Mouse (Mus musculus): ENCODE measurements around the gene Mfap1a. TPM values are rescaled to one million over a fixed set of nuclear protein-coding genes. Genes with fewer than 3 reads are reported as not detected.
A peak's percentile ranks its signal among the peaks of the same experiment; 100 is the strongest.

Mfap1a gene
- polyA plus RNA-seq, 1 experiment from 2014 or later, result 16.3 TPM

GRCm38 (mm10) chr2:121449545-121450011 lies 56.9 kb downstream of the Mfap1a start:
- peak overlapping the region; percentile 99 for H3K27ac ChIP-seq (replicated peaks)
- under 1% methylated on average over 54 of the region's 54 CpGs for WGBS
- H3K4me1 ChIP-seq, result peaks cover 44% of the 10 kb centered on the region
- peak overlapping the region; percentile 100 for H3K9ac ChIP-seq
- peak; percentile 16 for ATAC-seq (ENCODE audit: extremely low read depth, insufficient number of reproducible peaks, low FRiP score, low TSS enrichment)
- no peaks in the 10 kb centered on the region for H3K27me3 ChIP-seq (replicated peaks)
- no peaks in the 10 kb centered on the region for H3K9me3 ChIP-seq
- peak overlapping the region; percentile 95 for H3K4me2 ChIP-seq
- H3K36me3 ChIP-seq, result peaks cover 37% of the 10 kb centered on the region
- H3K4me3 ChIP-seq, result peak overlapping the region; percentile 88

GRCm38 (mm10) chr2:121448739-121449535 lies 57.5 kb downstream of the Mfap1a start, which contains the start of gene Serf2:
TSS of gene Serf2 (plus strand) at chr2:121449195.
- peaks cover 31% of the 10 kb centered on the region for H3K36me3 ChIP-seq
- H3K9ac ChIP-seq, result peak within 1 kb of the TSS; percentile 100
- H3K27ac ChIP-seq (replicated peaks), result peak within 1 kb of the TSS; percentile 99
- H3K9me3 ChIP-seq, result no peaks in the 10 kb centered on the region
- peak within 1 kb of the TSS; percentile 88 for H3K4me3 ChIP-seq
- peaks cover 41% of the 10 kb centered on the region for H3K4me1 ChIP-seq
- whole genome bisulfite sequencing, result under 1% methylated on average over 73 of the region's 74 CpGs
- peak; percentile 98 for ATAC-seq (ENCODE audit: extremely low read depth, insufficient number of reproducible peaks, low FRiP score, low TSS enrichment)
- peak within 1 kb of the TSS; percentile 95 for H3K4me2 ChIP-seq
- no peaks in the 10 kb centered on the region for H3K27me3 ChIP-seq (replicated peaks)

- Histone ChIP-seq H3K9ac (peak overlapping the region; percentile 82), H3K9me3 (no peaks in the 10 kb centered on the region), H3K36me3 (peaks cover 23% of the 10 kb centered on the region), H3K27me3 (replicated peaks) (no peaks in the 10 kb centered on the region), H3K4me3 (peak overlapping the region; percentile 88), H3K4me1 (peaks cover 34% of the 10 kb centered on the region), H3K4me2 (peak overlapping the region; percentile 77), H3K27ac (replicated peaks) (peak overlapping the region; percentile 96)
- ATAC-seq (ENCODE audit: extremely low read depth, insufficient number of reproducible peaks, low FRiP score, low TSS enrichment), result no peak
- 12% methylated on average over 9 of the region's 9 CpGs for WGBS
Observed at GRCm38 (mm10) chr2:121448136-121448535, 58.3 kb downstream of the Mfap1a start.

GRCm38 (mm10) chr2:121447006-121447405 lies 59.5 kb downstream of the Mfap1a start:
- Histone ChIP-seq H3K36me3 (peaks cover 12% of the 10 kb centered on the region), H3K4me1 (peaks cover 34% of the 10 kb centered on the region), H3K9me3 (no peaks in the 10 kb centered on the region), H3K27ac (replicated peaks) (no peak overlapping the region), H3K4me2 (no peak overlapping the region), H3K4me3 (no peak overlapping the region), H3K27me3 (replicated peaks) (0 out of 2 replicates have a peak, but pooled peaks cover 4% of the 10 kb centered on the region), H3K9ac (no peak overlapping the region)
- 72% methylated on average over 3 of the region's 3 CpGs for WGBS
- ATAC-seq (ENCODE audit: extremely low read depth, insufficient number of reproducible peaks, low FRiP score, low TSS enrichment), result no peak

GRCm38 (mm10) chr2:121446506-121446905 lies 60.0 kb downstream of the Mfap1a start:
- no peaks in the 10 kb centered on the region for H3K9me3 ChIP-seq

GRCm38 (mm10) chr2:121445117-121445516 lies 61.3 kb downstream of the Mfap1a start:
- Histone ChIP-seq H3K9me3 (no peaks in the 10 kb centered on the region), H3K4me2 (no peak overlapping the region), H3K4me1 (peaks cover 25% of the 10 kb centered on the region), H3K9ac (no peak overlapping the region), H3K4me3 (no peak overlapping the region), H3K27ac (replicated peaks) (no peak overlapping the region), H3K27me3 (replicated peaks) (peaks cover 16% of the 10 kb centered on the region), H3K36me3 (no peaks in the 10 kb centered on the region)
- WGBS, result 73% methylated on average over 3 of the region's 3 CpGs
- no peak for ATAC-seq (ENCODE audit: extremely low read depth, insufficient number of reproducible peaks, low FRiP score, low TSS enrichment)

More at GRCm38 (mm10) chr2:121446506-121446905, 60.0 kb downstream of the Mfap1a start:
- Histone ChIP-seq H3K36me3 (peaks cover 10% of the 10 kb centered on the region), H3K9ac (no peak overlapping the region), H3K27ac (replicated peaks) (no peak overlapping the region), H3K4me1 (peaks cover 36% of the 10 kb centered on the region), H3K4me2 (no peak overlapping the region), H3K27me3 (replicated peaks) (peaks cover 7% of the 10 kb centered on the region), H3K4me3 (no peak overlapping the region)
- WGBS, result 75% methylated on average over 4 of the region's 4 CpGs
- no peak for ATAC-seq (ENCODE audit: extremely low read depth, insufficient number of reproducible peaks, low FRiP score, low TSS enrichment)

- Histone ChIP-seq H3K9me3 (no peaks in the 10 kb centered on the region), H3K4me2 (peak within 1 kb of the TSS; percentile 99), H3K27ac (replicated peaks) (no peak within 1 kb of the TSS), H3K36me3 (peaks cover 6% of the 10 kb centered on the region), H3K27me3 (replicated peaks) (peaks cover 16% of the 10 kb centered on the region), H3K9ac (peak within 1 kb of the TSS; percentile 77; the same call in 1 of the 2 replicates), H3K4me1 (peaks cover 25% of the 10 kb centered on the region), H3K4me3 (peak within 1 kb of the TSS; percentile 63)
- ATAC-seq (ENCODE audit: extremely low read depth, insufficient number of reproducible peaks, low FRiP score, low TSS enrichment), result no peak
- WGBS, result 78% methylated on average over 1 of the region's 1 CpGs
Observed at GRCm38 (mm10) chr2:121444178-121444577, 62.3 kb downstream of the Mfap1a start, which contains the start of gene Ell3. TSS of gene Ell3 (minus strand) at chr2:121444278.

- H3K36me3 ChIP-seq, result peaks cover 18% of the 10 kb centered on the region
- H3K9ac ChIP-seq, result peak overlapping the region; percentile 77
- H3K9me3 ChIP-seq, result no peaks in the 10 kb centered on the region
- H3K4me2 ChIP-seq, result peak overlapping the region; percentile 99
- H3K27ac ChIP-seq (replicated peaks), result no peak overlapping the region
- WGBS, result 23% methylated on average over 8 of the region's 8 CpGs
- H3K27me3 ChIP-seq (replicated peaks), result peaks cover 16% of the 10 kb centered on the region
- H3K4me1 ChIP-seq, result peaks cover 23% of the 10 kb centered on the region
- H3K4me3 ChIP-seq, result peak overlapping the region; percentile 63
- ATAC-seq (ENCODE audit: extremely low read depth, insufficient number of reproducible peaks, low FRiP score, low TSS enrichment), result no peak
Observed at GRCm38 (mm10) chr2:121443068-121443349, 63.5 kb downstream of the Mfap1a start.

- H3K9me3 ChIP-seq, result no peaks in the 10 kb centered on the region
- peak; percentile 89 for ATAC-seq (ENCODE audit: extremely low read depth, insufficient number of reproducible peaks, low FRiP score, low TSS enrichment)
- H3K4me2 ChIP-seq, result peak overlapping the region; percentile 99
- no peak overlapping the region for H3K27ac ChIP-seq (replicated peaks)
- peaks cover 16% of the 10 kb centered on the region for H3K27me3 ChIP-seq (replicated peaks)
- peak overlapping the region; percentile 77 for H3K9ac ChIP-seq
- H3K4me1 ChIP-seq, result peaks cover 18% of the 10 kb centered on the region
- H3K36me3 ChIP-seq, result peaks cover 24% of the 10 kb centered on the region
- WGBS, result 1% methylated on average over 30 of the region's 30 CpGs
- peak overlapping the region; percentile 63 for H3K4me3 ChIP-seq
Observed at GRCm38 (mm10) chr2:121442259-121443067, 64.0 kb downstream of the Mfap1a start.

All from heart, embryonic 13.5 days (tissue).